Mouse (Mus musculus) thymus, postnatal 10 days (tissue): ENCODE results near the gene Shmt2.

Experiments used
- DNase-seq, 2 experiments: peaks; one replicate each; pipeline ENCODE4 v3.0.0; 2021; ENCODE audit warnings: low spot score in 2 of 2

Shmt2 gene

GRCm38 (mm10) chr10:127534036-127534928, 12.0 kb upstream of the Shmt2 start, which contains the start of gene Nxph4:
Gene Nxph4, minus strand, starts transcription at chr10:127534559.
- DNase-seq: no peak

DNA sequence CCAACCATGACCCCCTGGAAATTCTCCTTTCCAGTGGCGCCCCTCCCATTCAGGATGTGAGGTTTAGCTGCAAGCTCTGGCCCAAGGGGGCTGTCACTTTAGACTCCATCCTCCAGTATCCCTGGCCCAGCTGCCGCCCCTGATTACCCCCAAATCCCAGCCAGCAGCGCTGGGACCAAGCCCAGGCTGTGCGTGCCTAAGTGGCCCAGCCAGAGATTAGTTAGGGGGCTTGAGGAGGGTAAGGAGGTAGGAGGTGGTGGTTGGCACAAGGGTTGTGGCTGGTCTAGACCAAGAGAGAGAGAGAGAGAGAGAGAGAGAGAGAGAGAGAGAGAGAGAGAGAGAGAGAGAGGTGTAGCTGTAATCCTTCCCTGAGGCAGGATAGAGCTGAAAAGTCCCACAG, 9.3 kb upstream of the Shmt2 start:
- DNase-seq: no peak

GRCm38 (mm10) chr10:127530945-127531344, 8.7 kb upstream of the Shmt2 start:
- no peak for DNase-seq

GRCm38 (mm10) chr10:127527481-127527880, 5.2 kb upstream of the Shmt2 start:
- no peak for DNase-seq

- DNase-seq: no peak
Measured at GRCm38 (mm10) chr10:127526681-127527080, 4.4 kb upstream of the Shmt2 start.

DNA sequence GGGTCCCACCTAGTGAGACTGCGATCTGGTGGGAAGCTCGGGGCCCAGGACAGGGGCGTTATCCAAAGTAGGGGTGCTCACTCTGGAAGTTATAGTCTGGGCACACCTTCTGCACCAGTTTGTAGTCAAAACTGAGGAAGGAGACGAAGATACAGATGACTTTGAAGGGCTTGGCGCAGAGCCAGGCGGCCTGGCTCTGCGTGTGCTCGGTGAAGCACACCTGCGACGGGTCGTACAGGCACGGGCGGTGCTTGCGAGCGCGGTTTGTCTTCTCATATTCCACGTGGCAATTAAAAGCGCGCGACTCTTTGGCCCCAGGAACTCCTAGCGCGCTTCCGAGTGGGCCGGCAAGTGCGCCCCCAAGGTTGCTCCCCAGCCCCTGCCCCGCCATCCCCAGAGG, 3.8 kb upstream of the Shmt2 start:
- DNase-seq: peak; percentile 38 to 67

DNA sequence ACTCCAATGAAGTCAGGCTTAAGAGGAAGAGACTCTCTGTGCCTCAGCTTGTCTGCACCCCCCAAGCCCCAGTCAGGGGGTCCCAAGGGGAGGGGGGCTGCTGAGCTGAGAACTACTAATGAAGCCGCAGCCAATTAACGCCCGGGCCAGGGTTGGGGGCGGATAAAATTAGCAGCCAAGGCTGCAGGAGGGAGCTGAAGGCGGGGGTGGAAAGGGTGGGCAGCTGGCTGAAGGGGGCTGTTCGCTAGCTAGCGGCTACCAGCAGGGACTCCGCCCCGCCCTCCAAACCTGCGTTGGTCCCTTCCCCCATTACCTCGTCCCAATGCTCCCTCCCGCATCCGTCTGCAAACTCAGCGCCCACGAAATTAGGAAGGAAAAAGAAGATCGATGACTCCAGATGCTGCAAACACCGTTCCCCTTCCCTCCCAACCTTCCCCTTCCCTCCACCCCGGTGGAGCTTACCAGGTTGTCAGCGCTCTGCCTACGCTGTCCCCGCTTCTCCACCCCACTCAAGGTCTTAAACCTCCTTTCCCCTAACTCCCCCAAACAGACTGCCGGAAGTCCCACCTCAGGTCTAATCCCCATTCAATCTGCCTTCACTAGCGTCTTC, 2.5 kb upstream of the Shmt2 start:
- DNase-seq: no peak

GRCm38 (mm10) chr10:127521611-127522080, 598 bp downstream of the Shmt2 start:
- DNase-seq: no peak

- DNase-seq: no peak
Measured at GRCm38 (mm10) chr10:127520714-127521357, 1.4 kb downstream of the Shmt2 start.

- DNase-seq: no peak
Measured at GRCm38 (mm10) chr10:127519903-127520713, 2.1 kb downstream of the Shmt2 start.

GRCm38 (mm10) chr10:127519041-127519701, 3.1 kb downstream of the Shmt2 start:
- no peak for DNase-seq

DNA sequence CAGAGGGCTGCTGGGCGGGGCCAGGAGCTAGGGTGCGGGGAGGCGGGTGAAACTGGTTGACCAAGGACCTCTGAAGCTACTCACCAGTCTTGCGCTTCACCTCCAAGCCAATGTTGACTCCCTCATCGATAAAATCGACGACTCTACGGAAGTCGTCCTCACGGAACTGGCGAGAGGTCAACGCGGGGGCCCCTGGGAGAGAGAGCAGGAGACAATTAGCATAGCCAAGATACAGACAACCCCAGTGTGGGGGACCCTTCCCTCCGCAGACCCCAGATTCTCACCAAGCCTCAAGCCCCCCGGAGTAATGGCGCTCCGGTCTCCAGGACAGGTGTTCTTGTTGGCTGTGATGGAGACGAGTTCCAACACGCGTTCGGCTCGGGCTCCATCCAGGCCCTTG, 4.3 kb downstream of the Shmt2 start:
- DNase-seq: no peak

DNA sequence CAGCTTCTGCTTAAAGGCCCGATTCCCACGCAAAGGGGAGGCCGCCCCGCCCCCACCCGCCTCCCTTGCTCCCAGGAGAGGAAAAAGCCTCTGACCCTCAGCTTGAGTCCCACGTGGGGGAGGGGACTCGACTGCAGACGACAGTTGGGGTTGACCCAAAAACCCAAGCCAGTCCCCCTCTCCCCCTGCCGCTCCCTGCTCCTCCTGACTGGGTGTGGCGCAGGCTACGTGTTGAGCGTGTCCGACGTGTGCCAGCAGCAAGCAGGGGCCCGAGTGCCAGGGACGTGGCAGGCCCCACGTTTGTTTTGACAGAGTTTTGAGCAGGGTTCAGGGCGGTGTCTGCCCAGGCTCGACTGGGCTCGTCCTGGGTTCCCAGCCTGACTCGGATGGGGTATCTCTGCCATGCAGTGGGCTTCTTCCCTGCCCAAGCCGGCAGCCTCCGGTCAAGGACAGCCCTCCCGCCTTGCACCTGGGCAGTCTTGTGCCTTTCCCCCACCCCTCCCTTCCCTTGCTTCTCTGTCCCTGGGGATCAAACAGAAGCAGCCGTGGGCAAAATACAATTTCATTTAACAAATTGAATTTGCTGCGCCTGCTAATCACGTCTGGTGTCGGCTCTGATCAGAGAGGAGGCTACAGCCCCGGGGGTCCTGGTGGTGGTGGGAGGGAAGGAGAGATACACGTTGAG, 5.5 kb downstream of the Shmt2 start:
- no peak for DNase-seq

DNA sequence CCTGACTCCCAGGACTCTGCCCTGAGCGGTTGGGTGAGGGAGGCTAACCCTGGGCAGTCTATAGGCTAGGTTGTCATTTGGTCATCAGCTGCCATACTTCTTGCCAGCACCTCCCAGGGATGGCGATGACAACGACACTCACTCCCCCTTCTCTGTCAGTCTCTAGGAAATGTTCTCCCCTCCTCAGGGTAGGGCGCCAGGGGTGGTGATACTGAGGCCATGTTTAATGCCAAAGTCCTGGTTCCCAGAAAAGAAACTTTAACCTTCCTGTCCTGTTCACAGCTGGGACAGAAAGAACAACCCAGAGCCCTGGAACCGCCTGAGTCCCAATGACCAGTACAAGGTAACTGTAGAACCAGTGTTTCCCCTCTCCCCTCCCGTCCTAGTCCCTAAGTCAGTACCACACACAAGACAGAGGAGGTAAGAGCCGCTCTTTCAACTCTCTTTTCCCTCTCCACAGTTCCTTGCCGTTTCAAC, 6.2 kb downstream of the Shmt2 start:
- DNase-seq: no peak

DNA sequence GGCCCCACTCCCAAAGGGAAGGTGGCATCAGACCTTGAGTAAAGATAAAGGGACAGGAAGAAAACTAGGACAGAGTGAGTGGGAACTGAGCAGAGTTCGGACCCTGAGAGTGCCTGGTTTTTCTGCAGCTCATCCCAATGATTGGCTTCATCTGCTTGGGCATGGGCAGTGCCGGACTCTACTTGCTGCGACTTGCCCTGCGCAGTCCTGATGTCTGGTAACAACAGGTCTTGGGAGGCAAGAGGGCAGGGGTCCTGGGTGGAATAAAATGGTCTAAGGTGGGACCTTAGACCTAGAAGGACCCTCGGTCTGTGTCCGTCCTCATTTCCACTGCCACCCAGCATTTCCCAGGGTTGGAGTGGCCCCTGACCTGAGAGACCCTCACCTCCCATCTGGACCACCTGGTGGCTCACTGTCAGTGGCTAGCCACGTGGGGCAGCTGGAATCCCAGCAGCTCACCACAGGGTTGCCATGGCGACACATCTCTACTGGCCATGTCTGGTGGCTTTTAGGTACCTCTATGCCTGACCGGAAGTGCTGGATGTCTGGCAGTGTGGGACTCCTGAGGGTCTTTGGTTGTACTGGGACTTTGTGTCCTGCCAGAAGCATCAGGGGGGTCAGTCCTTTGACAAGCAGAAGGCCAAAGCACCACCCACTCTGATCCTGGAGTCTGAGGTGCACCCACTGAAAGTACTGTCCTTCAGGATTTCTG, 6.8 kb downstream of the Shmt2 start:
- DNase-seq: no peak

GRCm38 (mm10) chr10:127514764-127515163, 7.5 kb downstream of the Shmt2 start, which contains the start of gene Ndufa4l2:
Gene Ndufa4l2, plus strand, starts transcription at chr10:127514967.
- no peak for DNase-seq

- DNase-seq: no peak
Measured at GRCm38 (mm10) chr10:127514111-127514698, 8.0 kb downstream of the Shmt2 start.

GRCm38 (mm10) chr10:127513501-127514091, 8.6 kb downstream of the Shmt2 start:
- DNase-seq: no peak

DNA sequence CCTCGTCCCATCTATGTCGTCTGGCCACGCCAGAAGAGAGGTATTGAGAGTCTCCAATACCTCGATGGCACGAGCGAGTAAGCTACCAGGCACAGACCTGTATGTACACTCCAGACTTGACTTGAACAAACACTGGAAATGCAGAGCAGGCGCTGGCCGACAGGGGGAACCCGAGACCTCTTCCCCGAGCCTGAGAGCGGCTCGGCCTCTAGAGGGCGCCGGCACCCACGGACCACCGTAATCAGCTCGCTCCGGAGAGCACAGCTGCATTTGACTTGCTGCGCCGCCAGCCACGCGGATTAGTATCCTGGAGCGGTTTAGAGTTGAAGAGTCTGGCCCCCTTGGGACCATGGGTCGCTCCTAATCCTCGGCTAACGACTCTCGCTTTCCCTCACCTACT, 9.4 kb downstream of the Shmt2 start:
- DNase-seq: peak; percentile 79 to 96
